Mouse (Mus musculus) layer of hippocampus, postnatal 10 days (tissue): Measurements from ENCODE around the gene Klf4. TPM values are rescaled to one million over a fixed set of nuclear protein-coding genes. Genes with fewer than 3 reads are reported as not detected.

Experiments
- DNase-seq, 2 experiments: peaks; one replicate each; pipeline ENCODE4 v3.0.0; 2021; ENCODE audit warnings: low spot score in 2 of 2
- total RNA-seq, 2 experiments: library from RNA; stranded (reverse); gene quantifications; 2 replicates each; pipeline ENCODE4 v1.2.3; 2021

Klf4 gene
- total RNA-seq, 2 experiments from 2014 or later, result 5.6 to 6.8 TPM

DNA sequence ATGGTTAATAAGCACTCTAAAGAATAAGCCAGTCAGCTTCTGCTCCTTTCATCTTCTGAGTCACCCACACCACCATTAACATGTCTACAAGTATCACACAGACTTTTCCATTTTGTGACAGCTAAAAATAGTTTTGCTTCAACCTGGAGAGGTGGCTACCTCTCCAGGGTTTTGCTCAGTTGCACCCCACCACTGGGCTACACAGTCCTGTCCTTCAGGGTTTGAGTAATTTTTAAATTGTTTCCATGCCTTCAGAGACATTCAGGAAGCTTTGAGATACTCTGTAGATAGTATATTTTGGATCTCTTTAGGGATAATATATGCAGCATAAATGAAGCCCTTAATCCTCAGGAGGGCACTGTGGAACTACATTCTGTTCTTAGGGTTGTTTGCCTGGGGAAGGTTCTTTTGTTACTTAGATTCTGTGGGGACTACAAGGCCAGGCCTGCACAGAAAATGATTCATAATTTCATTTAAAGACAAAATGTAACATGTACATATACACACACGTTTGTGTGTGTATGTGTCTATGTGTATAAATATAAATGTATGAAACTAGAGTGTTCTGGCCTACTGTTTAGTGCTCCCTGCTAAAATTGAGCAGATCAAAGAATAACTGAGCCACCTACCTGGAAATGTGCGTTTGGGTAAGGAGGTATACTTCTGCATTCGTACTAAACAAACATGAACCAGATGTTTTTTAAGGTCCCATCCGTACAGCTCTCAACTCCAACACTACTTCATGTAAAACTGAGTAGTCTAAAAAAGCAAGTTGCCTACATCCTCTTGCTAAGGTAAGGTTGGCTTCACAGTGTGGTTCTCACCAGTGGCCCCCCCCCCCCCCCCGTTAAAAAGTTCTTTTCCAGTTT lies 5.8 kb downstream of the Klf4 start:
- peak in 1 of 2 experiments; percentile 31 for DNase-seq

- DNase-seq, result no peak
Measured at GRCm38 (mm10) chr4:55523921-55524320, 8.3 kb downstream of the Klf4 start.

GRCm38 (mm10) chr4:55517438-55517837 lies 14.8 kb downstream of the Klf4 start:
- DNase-seq, result no peak

GRCm38 (mm10) chr4:55516048-55516447 lies 16.2 kb downstream of the Klf4 start:
- no peak for DNase-seq

GRCm38 (mm10) chr4:55514733-55515176 lies 17.5 kb downstream of the Klf4 start:
- peak; percentile 72 to 81 for DNase-seq

DNA sequence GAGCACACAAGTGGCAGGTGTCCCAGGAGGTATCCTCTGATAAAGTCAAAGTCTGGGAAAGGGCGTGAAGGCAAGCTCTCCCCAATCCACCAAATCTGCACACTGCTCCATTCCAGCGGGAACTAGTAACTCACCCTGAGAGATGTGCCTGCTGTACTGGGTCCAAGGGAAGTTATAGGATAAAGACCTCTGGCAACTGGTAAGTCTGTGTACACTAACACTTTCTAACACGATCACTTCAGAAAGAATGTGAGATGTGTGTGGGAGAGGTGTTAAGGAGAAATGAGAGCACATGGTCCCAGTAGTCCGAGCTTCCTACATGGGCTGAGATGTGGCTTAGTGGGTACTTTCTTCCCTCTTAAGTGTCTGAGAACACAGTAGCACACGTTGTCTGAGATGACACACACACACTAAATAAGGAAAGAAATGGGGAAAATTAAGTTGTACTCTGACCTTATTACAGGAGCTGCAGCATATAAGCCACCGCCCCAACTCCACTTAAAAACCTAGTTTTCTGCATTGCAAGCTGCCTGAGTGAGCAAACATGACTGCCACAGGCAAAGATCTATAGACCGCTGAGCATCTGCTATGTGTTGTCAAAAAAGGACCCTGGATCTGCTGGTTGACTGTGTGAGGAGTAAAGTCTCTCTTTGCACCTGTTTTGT lies 18.5 kb downstream of the Klf4 start:
- DNase-seq, result no peak

DNA sequence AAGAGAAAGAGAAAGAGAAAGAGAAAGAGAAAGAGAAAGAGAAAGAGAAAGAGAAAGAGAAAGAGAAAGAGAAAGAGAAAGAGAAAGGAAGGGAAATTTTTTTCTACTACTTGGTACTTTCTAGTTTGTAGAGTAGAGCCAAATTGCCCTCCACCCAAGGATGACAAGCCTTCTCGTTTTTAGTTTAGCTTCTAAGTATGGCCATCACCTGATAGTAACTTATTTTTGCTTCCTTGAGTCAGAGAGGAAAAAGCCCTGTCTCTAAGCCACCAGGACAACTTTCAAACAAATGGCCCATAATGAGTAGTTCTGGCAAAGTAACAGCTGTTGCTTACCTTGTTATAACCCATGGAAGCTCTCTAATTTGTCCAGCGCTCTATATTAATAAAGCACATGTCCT lies 20.9 kb downstream of the Klf4 start:
- no peak for DNase-seq

GRCm38 (mm10) chr4:55508712-55509111 lies 23.6 kb downstream of the Klf4 start:
- no peak for DNase-seq

DNA sequence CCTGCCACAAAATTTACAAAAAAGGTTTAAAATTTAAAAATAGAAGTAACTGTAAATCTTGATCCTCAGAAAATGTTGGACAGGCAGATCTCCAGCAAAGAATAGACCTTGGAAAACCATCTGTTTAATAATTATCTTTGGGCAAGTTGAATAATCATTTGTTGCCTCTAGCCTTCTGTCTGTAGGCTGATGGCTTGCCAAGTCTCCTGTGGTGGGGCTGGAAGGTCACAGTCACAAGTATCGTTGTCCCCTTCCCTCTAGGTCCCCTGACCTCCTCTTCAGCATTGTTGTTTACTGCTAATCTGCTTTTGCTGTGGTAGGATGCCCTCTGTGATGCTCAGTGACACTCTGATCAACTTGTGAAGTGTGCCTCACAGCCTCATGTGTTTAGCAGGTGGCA lies 33.6 kb downstream of the Klf4 start:
- no peak for DNase-seq

DNA sequence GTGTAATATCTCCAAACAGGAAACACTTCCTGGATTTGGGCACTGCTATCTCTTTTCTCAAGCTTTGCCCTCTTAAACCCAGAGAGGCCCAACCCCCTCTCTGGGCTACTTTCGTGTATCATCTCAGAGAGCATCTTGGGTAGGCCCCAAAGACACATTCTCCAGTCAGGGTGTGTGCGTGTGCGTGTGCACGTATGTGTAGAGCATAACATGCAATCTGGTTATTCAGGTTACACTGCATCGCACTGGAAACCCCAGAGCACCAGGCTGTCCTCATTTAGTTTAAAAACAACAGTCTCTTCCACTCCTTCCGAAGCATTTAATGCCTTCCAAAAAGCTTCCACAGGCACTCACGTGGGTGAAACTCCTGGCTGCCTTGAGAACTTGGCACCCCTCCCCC lies 35.9 kb downstream of the Klf4 start:
- DNase-seq, result no peak

- no peak for DNase-seq
Measured at GRCm38 (mm10) chr4:55493261-55493660, 39.0 kb downstream of the Klf4 start.

DNA sequence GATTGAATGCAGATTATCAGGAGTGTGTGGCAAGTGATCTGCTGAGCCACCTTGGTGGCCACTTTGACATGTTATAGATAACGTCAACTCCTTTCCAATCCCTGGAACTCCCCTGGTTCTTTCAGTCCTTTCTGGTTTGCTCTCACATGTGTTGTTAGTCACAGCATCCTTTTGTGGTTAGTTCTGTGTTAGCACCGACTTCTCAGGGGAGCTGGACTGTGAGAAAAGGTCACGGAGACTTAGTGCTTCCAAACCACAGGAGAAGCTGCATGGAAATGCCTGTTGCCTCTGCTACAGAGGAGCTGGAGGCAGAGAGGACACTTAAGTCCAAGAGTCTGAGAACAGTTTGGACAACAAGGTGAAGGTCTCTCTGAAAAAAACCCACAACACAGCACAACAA lies 42.9 kb downstream of the Klf4 start:
- DNase-seq, result no peak

DNA sequence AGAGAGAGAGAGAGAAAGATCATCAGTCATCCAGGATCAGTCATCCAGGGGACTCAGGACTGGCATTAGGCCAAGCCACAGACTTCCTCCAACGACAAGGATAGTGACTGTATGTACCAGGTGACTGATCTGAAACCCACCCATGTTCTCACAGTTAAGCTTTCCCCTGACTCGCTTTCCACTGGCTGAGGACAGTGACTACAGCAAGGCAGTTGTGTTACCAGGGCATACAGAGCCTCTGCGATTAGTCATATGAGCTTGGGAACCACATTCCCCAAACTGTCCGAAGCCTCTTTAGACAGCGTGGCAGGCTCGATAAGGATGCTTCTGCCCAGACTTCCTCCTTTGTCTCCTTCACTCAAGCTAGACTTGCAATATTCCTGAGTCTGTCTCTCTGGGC lies 43.7 kb downstream of the Klf4 start:
- DNase-seq, result no peak

GRCm38 (mm10) chr4:55480322-55480767 lies 51.9 kb downstream of the Klf4 start:
- peak; percentile 81 to 86 for DNase-seq

- DNase-seq, result no peak
Measured at GRCm38 (mm10) chr4:55478333-55478732, 53.9 kb downstream of the Klf4 start.

DNA sequence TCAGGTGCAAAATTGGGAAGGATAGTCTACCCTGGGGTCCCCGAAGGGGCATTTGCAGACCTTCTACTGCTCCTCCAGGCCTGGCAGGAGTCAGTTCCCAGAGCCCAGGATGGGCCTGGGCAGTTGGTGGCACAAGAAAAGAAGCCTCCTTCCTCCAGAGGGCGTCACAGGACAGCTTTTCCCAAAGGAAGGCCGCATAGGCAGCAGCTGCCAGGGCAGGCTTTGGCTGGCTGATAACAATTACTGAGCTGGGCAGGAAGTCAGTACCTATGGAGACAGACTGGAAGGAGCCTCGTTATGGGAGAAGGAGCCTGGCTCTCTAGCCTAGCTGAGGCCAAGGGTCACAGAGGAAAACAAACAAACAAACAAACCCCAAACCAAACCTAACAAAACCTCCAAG lies 54.3 kb downstream of the Klf4 start:
- DNase-seq, result peak; percentile 15 to 37

DNA sequence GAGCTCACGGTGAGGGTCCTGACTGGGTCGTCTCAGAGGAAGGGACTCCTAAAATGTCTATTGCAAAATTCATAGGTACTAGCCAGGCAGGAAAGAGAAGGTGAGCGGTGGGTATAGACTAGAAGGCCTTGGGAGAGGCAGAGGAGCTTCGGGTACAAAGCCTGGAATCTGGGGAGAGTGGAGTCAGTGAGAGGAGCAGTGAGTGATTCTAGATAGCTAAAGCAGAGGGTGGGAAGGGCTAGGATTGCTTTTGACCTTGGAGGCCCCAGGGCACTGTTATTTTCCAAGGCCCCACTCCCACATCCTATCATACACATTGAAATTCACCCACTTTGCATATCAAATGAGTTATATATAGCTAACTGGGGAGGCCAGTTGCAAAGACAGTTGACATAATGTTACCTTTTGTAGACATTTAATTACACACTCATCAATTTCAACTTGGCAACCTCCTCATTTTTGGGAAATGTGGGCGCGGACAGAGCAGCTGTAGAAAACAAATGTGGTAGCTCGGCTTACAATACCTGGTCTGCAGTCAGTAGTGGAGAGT lies 55.0 kb downstream of the Klf4 start:
- DNase-seq, result no peak

Other genes with a start within 250 kb of the Klf4 start
- gene Rad23b, start 182.4 kb downstream of the Klf4 start, total RNA-seq, result 100 to 1,000 TPM; 203 to 211 TPM